Mouse (Mus musculus) erythroblast, embryonic 14.5 days (primary cell): ENCODE measurements around the gene Smg6.

Experiments used
- GATA1 ChIP-seq: IDR thresholded peaks from 2 replicates; pipeline ENCODE4 v1.6.1; 2012; ENCODE audit warnings: low read length, inconsistent platforms, mixed read lengths
- TAL1 ChIP-seq: IDR thresholded peaks from 3 replicates; pipeline ENCODE4 v1.6.1; 2012; ENCODE audit warnings: low read length, inconsistent platforms, mixed read lengths

GRCm38 (mm10) chr11:75155985-75156384 is 230.4 kb downstream of the Smg6 start:
- no peak for TF ChIP-seq TAL1
- no peak for TF ChIP-seq GATA1
